Mouse (Mus musculus) left cerebral cortex, adult 8-10 months (tissue): ENCODE data around the gene Sln. TPM values are rescaled to one million over a fixed set of nuclear protein-coding genes. Genes with fewer than 3 reads are reported as not detected.

Experiments used
- DNase-seq, 2 experiments: peaks; one replicate each; pipeline ENCODE4 v3.0.0; 2022; ENCODE audit warnings: low spot score in 2 of 2
- total RNA-seq, 4 experiments: library from RNA; stranded (reverse); gene quantifications; 2 replicates each; pipeline ENCODE4 v1.2.4; 2022

Sln gene
- total RNA-seq, 4 experiments from 2014 or later, result 0.30 to 0.55 (median 0.37) TPM; not detected in 1

DNA sequence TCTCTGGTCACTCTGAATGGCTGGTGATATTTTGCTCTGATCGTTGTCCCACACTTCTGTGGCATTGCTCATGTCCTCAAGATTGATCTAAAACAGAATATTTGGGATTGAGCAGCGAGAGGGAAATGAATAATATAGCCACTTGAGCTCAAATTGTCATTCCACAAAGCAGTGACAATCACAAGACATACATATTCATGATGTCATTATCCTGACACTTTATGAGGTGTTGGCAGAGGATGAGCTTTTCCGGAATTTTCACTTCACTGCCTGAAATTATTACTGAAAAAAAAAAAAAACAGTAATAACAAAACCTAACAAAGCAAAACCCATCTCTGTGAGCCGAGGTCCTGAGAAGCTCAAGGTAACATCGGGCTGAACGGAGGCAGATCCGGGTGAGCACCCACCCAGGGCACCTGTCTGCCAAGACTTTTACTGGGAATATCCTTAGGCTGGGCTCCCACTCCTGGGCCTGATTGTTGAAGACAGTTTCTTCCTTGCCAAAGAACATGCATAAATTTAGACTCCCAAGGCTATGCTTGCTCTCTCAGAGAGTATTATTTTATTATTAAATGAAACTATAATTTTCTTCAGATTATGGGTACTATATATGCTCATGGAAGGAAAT, 53.4 kb downstream of the Sln start:
- DNase-seq, result no peak

Other genes starting within 250 kb of the Sln start
- 10 to 100 TPM; 55.4 to 60.7 (median 56.5) TPM for gene Acat1, start 239.8 kb upstream of the Sln start, total RNA-seq
- gene Cul5, start 180.2 kb upstream of the Sln start, total RNA-seq, result 10 to 100 TPM; 46.2 to 53.1 (median 52.5) TPM
- 1 to 10 TPM; 1.1 to 2.0 (median 1.3) TPM for gene Rab39, start 143.9 kb upstream of the Sln start, total RNA-seq
- 1 to 10 TPM; 3.0 to 4.1 (median 3.2) TPM for gene Slc35f2, start 78.6 kb upstream of the Sln start, total RNA-seq
- 100 to 1,000 TPM; 196 to 227 (median 211) TPM for gene Elmod1, start 125.1 kb downstream of the Sln start, total RNA-seq
- 1 to 10 TPM; 8.0 to 10.0 (median 8.2) TPM for gene Tnfaip8l3, start 218.2 kb downstream of the Sln start, total RNA-seq